Mouse (Mus musculus) bone marrow macrophage, adult 2 months (primary cell): ENCODE measurements around the gene Esr1.

Experiments
- CTCF ChIP-seq: IDR thresholded peaks from 2 replicates; pipeline ENCODE4 v1.5.1; 2012; ENCODE audit warnings: low read depth, mild to moderate bottlenecking, low read length, moderate library complexity
- POLR2A ChIP-seq: IDR thresholded peaks from 2 replicates; pipeline ENCODE4 v1.6.1; 2012; ENCODE audit warnings: mild to moderate bottlenecking, low read depth, low read length, borderline replicate concordance

DNA sequence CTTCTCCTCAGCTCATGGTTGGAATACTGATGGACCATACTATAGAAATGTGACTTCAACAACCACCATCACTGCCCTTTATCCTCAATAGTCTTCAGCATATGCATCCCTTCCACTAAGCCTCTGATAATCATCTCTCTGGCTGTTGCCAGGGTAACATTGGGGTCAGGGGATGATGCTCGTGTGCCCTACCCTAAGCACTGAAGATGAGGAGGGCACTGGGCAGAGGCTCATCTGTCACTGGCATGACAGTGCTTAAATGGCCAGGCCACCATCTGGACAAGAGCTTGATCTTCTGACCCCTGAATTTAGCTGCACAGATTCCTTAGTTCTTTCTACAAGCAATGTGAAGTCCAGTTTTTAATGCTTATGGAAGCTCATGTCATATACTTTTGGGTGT lies 405.8 kb downstream of the Esr1 start:
- TF ChIP-seq POLR2A (no peak), CTCF (no peak)
